Mouse (Mus musculus) adrenal gland (tissue): Measurements from ENCODE around the gene Fkbp6.

Experiments
- microRNA-seq, 2 experiments: library from miRNA; unstranded; fragments of <30 nt; microRNA quantifications; one replicate each; pipeline ENCODE4; 2019

The Fkbp6 gene

Small RNA genes within 50 kb of the gene (microRNA-seq; reads per million reads assigned to microRNA genes)
- gene Mir7033 = 0.62 to 0.69 reads per million in 2 experiments
